Mouse (Mus musculus): ENCODE measurements around the gene Clic4. TPM values are rescaled to one million over a fixed set of nuclear protein-coding genes. Genes with fewer than 3 reads are reported as not detected.

Gene Clic4
- total and polyA plus RNA-seq, 3 experiments, result 148 to 249 (median 248) TPM

DNA sequence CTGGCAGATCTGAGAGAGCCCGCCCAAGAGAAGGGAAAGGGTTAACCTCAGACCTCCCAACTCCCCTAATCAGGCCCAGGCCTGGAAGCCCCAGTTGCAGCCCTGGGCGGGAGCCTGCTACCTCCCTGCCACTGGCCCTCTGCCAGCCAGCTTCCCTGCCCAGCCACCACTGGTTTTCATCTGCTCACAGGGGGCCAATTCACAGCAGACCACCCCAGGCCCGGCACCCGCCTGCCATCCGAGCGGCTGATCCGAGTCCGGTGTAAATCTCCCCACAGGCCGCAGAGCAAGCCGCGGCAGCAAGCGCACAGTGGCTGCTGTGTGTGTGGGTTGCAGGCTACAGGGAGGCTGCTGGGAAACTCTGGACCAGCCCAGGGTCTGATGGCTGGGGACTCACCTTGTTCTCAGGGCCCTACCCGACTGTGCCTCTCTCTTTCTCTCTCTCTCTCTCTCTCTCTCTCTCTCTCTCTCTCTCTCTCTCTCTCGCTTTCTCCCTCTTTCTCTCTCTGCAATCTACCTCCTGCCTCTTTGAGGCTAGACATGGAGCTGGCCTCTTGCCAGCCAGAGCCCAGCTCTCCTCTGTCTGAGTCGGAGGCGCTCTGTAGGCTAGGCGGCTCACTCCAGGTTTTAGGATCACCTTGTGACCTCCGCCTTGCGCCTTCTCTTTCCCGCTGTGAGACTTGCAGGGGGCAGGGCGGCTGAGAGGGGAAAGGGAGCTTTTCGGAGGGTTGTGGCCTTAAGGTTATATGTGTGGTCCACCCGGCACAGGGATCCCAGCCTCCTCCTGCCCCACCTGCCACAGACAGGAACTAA, 106.0 kb downstream of the Clic4 start:
- Histone ChIP-seq H3K27ac (no peak overlapping the region), H3K27me3 (ENCODE audit: control insufficient read depth, insufficient read depth, low read length) (peaks cover 3% of the 10 kb centered on the region; the same call in 1 of the 2 replicates), H3K4me1 (ENCODE audit: control insufficient read depth, insufficient read depth, low read length) (no peaks in the 10 kb centered on the region), H3K9ac (ENCODE audit: low read depth, low read length) (no peak overlapping the region), H3K79me2 (replicated peaks; ENCODE audit: control insufficient read depth, insufficient read depth, low read length) (no peaks in the 10 kb centered on the region), H3K4me3 (no peak overlapping the region), H3K36me3 (ENCODE audit: control insufficient read depth, insufficient read depth, low read length) (no peaks in the 10 kb centered on the region)
- 20% methylated on average over 23 of the region's 23 CpGs for WGBS
- intact Hi-C loops (cut with DNase I), result no loop called here
- TF ChIP-seq EP300 (IDR thresholded peaks at IDR 0.05; ENCODE audit: insufficient read depth, low read depth, low read length) (no peak), CTCF (IDR thresholded peaks at IDR 0.05) (no peak), POLR2A (IDR thresholded peaks at IDR 0.05; ENCODE audit: insufficient read depth, low read depth, low read length) (no peak)
- DNase-seq, result no peak

DNA sequence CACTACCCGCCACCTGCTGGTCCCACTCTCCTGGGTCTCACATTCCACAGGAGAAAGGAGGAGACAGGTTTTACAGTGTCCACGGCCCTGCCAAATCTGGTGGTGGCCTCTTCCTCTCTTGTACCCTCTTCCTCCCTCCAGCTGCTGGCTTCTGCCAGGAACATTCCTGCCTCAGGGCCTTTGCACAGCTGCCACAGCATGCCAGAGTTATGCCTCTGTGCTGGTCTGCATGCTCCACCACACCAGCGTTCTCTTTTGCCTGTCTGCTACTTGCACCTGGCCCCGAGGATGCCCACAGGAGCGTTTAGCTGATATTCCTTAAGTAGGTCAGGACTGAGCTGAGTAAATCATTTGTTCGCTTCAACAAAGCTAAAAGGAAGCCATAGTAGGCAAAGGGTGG, 106.9 kb downstream of the Clic4 start:
- Histone ChIP-seq H3K9ac (ENCODE audit: low read depth, low read length) (no peak overlapping the region), H3K27me3 (ENCODE audit: control insufficient read depth, insufficient read depth, low read length) (peaks cover 3% of the 10 kb centered on the region; the same call in 1 of the 2 replicates), H3K36me3 (ENCODE audit: control insufficient read depth, insufficient read depth, low read length) (no peaks in the 10 kb centered on the region), H3K4me3 (no peak overlapping the region), H3K79me2 (replicated peaks; ENCODE audit: control insufficient read depth, insufficient read depth, low read length) (no peaks in the 10 kb centered on the region), H3K4me1 (ENCODE audit: control insufficient read depth, insufficient read depth, low read length) (no peaks in the 10 kb centered on the region), H3K27ac (no peak overlapping the region)
- intact Hi-C loops (cut with DNase I), result no loop called here
- WGBS, result 67% methylated on average over 6 of the region's 6 CpGs
- DNase-seq, result no peak
- no peak for TF ChIP-seq EP300 (IDR thresholded peaks at IDR 0.05; ENCODE audit: insufficient read depth, low read depth, low read length)
- no peak for TF ChIP-seq POLR2A (IDR thresholded peaks at IDR 0.05; ENCODE audit: insufficient read depth, low read depth, low read length)
- no peak for TF ChIP-seq CTCF (IDR thresholded peaks at IDR 0.05)

Other genes with a start within 250 kb of the Clic4 start
- 1 to 10 TPM in 1 of 2 experiments, under 1 TPM in 1; 0.97 to 1.2 TPM for gene Runx3, start 152.2 kb downstream of the Clic4 start, total RNA-seq (2021)
- gene Runx3, start 152.2 kb downstream of the Clic4 start, polyA plus RNA-seq (2012; rRNA removed), result 0.15 and 0.39 TPM in 2 replicates
- 10 to 100 TPM; 53.8 to 58.2 TPM for gene Srrm1, start 80.5 kb upstream of the Clic4 start, total RNA-seq (2021)
- gene Srrm1, start 80.5 kb upstream of the Clic4 start, polyA plus RNA-seq (2012; rRNA removed), result 25.0 and 35.0 TPM in 2 replicates
- gene Ncmap, start 125.4 kb upstream of the Clic4 start, total RNA-seq (2021), result under 1 TPM in 1 of 2 experiments, not detected in 1; 0.21 TPM
- gene Ncmap, start 125.4 kb upstream of the Clic4 start, polyA plus RNA-seq (2012; rRNA removed), result 0.62 TPM in 1 of 2 replicates, not detected in the other
- 10 to 100 TPM in 1 of 2 experiments, 1 to 10 TPM in 1; 8.5 to 11.3 TPM for gene Rcan3, start 161.0 kb upstream of the Clic4 start, total RNA-seq (2021)
- 6.8 and 12.1 TPM in 2 replicates for gene Rcan3, start 161.0 kb upstream of the Clic4 start, polyA plus RNA-seq (2012; rRNA removed)
- not detected for gene Stpg1, start 222.0 kb upstream of the Clic4 start, total RNA-seq (2021)
- gene Stpg1, start 222.0 kb upstream of the Clic4 start, polyA plus RNA-seq (2012; rRNA removed), result 0.12 and 0.25 TPM in 2 replicates
- gene Nipal3, start 222.2 kb upstream of the Clic4 start, total RNA-seq (2021), result 10 to 100 TPM; 35.0 to 41.5 TPM
- gene Nipal3, start 222.2 kb upstream of the Clic4 start, polyA plus RNA-seq (2012; rRNA removed), result 27.0 and 39.4 TPM in 2 replicates